24 mouse cellular contexts compared by ENCODE assay signal in the genomic region with DNA sequence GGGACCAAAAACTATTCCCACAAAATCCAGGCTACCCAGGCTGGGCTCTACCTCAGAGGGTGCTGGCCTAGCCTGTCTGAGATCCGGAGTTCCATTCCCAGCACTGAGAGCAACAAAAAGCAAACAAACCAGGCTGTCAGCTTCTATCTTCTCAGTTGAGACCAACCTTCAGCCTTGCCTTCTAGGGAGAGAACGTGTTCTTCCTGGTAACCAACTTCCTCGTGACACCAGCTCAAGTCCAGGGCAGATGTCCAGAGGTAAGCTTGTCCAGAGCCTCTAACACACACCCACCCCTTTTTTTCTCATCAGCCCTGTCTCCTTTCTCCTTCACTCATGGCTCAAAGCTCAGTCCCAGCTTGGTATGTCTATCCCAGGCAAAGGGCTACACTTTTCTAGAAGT. TPM values are rescaled to one million over a fixed set of nuclear protein-coding genes. Genes with fewer than 3 reads are reported as not detected.
DNase-seq lines count a peak whose midpoint lies in the region; ATAC-seq and TF ChIP-seq lines count a peak whose summit lies in the region.
"Had no signal": no experiment of that assay in that cellular context is flagged by ENCODE, and none has a peak within 500 bp of the region (broad histone marks: within the 10 kb centered on the region; RNA-seq: fewer than 3 reads in every experiment).

No protein-coding gene starts in this region.

- peak; percentile 9 for DNase-seq in kidney, adult 18-20 months
- DNase-seq in kidney, postnatal 4 days: no peak
- peak; percentile 1 for DNase-seq in kidney, postnatal 10 days
- no peak for DNase-seq in kidney, adult 8-10 months
- DNase-seq in yolk sac, embryonic 10.5 days (ENCODE audit: low spot score): peak; percentile 55
- DNase-seq: adrenal gland, adult 2 months; adrenal gland, postnatal 10 days; adrenal gland, postnatal 25 days; cerebellum, adult 11 months; cerebellum, adult 18-20 months; cerebellum, adult 8-10 months; cerebellum, adult 9-11 months; cerebellum, postnatal 14 days; embryo, embryonic 11 days had no signal

- no peak for TF ChIP-seq CTCF in cortical plate, adult 2 months (IDR thresholded peaks at IDR 0.05; ENCODE audit: extremely low read depth, insufficient read depth, low read length)

- ATAC-seq in midbrain, embryonic 16.5 days: no peak
- ATAC-seq: forebrain, embryonic 14.5 days; forebrain, embryonic 16.5 days had no signal

- H3K4me2 ChIP-seq in midbrain, embryonic 16.5 days (ENCODE audit: low read length): no peak overlapping the region
- H3K4me2 ChIP-seq: embryonic facial prominence, embryonic 13.5 days; embryonic facial prominence, embryonic 15.5 days; forebrain, embryonic 12.5 days had no signal

- 71% methylated on average over 3 of the region's 3 CpGs for WGBS in midbrain, embryonic 16.5 days

- H3K9me3 ChIP-seq in midbrain, embryonic 16.5 days (replicated peaks; ENCODE audit: control insufficient read depth, low read length, poor library complexity, severe bottlenecking): no peaks in the 10 kb centered on the region
- H3K9me3 ChIP-seq: embryonic facial prominence, embryonic 13.5 days; embryonic facial prominence, embryonic 15.5 days; forebrain, embryonic 10.5 days; forebrain, embryonic 12.5 days had no signal

- H3K36me3 ChIP-seq in midbrain, embryonic 16.5 days (ENCODE audit: control insufficient read depth, insufficient read depth, low read length): no peaks in the 10 kb centered on the region
- H3K36me3 ChIP-seq: embryonic facial prominence, embryonic 13.5 days; embryonic facial prominence, embryonic 15.5 days; forebrain, embryonic 10.5 days; forebrain, embryonic 12.5 days had no signal

- TF ChIP-seq POLR2A in cortical plate, adult 2 months (IDR thresholded peaks at IDR 0.05; ENCODE audit: extremely low read depth, insufficient read depth, low read length): no peak

- no peak overlapping the region for H3K4me3 ChIP-seq in cortical plate, adult 2 months (ENCODE audit: insufficient read depth, low read length)
- H3K4me3 ChIP-seq in midbrain, embryonic 16.5 days (ENCODE audit: low read depth, low read length): no peak overlapping the region
- H3K4me3 ChIP-seq: embryonic facial prominence, embryonic 13.5 days; embryonic facial prominence, embryonic 15.5 days; erythroblast, embryonic 14.5 days; forebrain, embryonic 10.5 days; forebrain, embryonic 12.5 days had no signal

- H3K27ac ChIP-seq in cortical plate, adult 2 months (ENCODE audit: insufficient read depth, low read length): peak overlapping the region; percentile 78
- no peak overlapping the region for H3K27ac ChIP-seq in midbrain, embryonic 16.5 days (ENCODE audit: low read length)
- H3K27ac ChIP-seq: embryonic facial prominence, embryonic 13.5 days; embryonic facial prominence, embryonic 15.5 days; forebrain, embryonic 10.5 days; forebrain, embryonic 12.5 days had no signal

- no peak overlapping the region for H3K9ac ChIP-seq in midbrain, embryonic 16.5 days (ENCODE audit: low read depth, low read length)
- H3K9ac ChIP-seq: embryonic facial prominence, embryonic 13.5 days; embryonic facial prominence, embryonic 15.5 days; forebrain, embryonic 12.5 days had no signal

- H3K27me3 ChIP-seq in midbrain, embryonic 16.5 days (ENCODE audit: control insufficient read depth, insufficient read depth, low read depth, low read length): no peaks in the 10 kb centered on the region; the same call in 1 of the 2 replicates

- peaks cover 10% of the 10 kb centered on the region; the same call in 1 of the 2 replicates for H3K4me1 ChIP-seq in cortical plate, adult 2 months (ENCODE audit: control insufficient read depth, insufficient read depth, low read length)
- peaks cover 10% of the 10 kb centered on the region for H3K4me1 ChIP-seq in midbrain, embryonic 16.5 days (ENCODE audit: control insufficient read depth, insufficient read depth, low read length)

RNA-seq across cellular contexts. Expression of a gene that starts 3.1 kb away (rescaled TPM):
- 2.9 and 3.2 TPM in 2 replicates for polyA plus RNA-seq in cortical plate, adult 2 months (2012; rRNA removed)
- polyA plus RNA-seq in midbrain, embryonic 16.5 days (2015; fragmentation: Nextera tagmentation; extraction: Ambion mirVana): 3.0 and 3.5 TPM in 2 replicates
- polyA plus RNA-seq: erythroblast, embryonic 14.5 days had no signal

RNA-seq across cellular contexts. Expression of a gene that starts 3.7 kb away (rescaled TPM):
- 1.4 and 1.5 TPM in 2 replicates for polyA plus RNA-seq in cortical plate, adult 2 months (2012; rRNA removed)
- 1.3 and 2.0 TPM in 2 replicates for polyA plus RNA-seq in midbrain, embryonic 16.5 days (2015; fragmentation: Nextera tagmentation; extraction: Ambion mirVana)
- polyA plus RNA-seq: adrenal gland, adult 2 months; embryonic facial prominence, embryonic 11.5 days; embryonic facial prominence, embryonic 13.5 days had no signal

RNA-seq across cellular contexts. Expression of a gene that starts 18.2 kb away (rescaled TPM):
- 82.5 and 104 TPM in 2 replicates for polyA plus RNA-seq in cortical plate, adult 2 months (2012; rRNA removed)
- 43.7 and 49.5 TPM in 2 replicates for polyA plus RNA-seq in midbrain, embryonic 16.5 days (2015; fragmentation: Nextera tagmentation; extraction: Ambion mirVana)
- polyA plus RNA-seq: erythroblast, embryonic 14.5 days had no signal

RNA-seq across cellular contexts. Expression of a gene that starts 33.8 kb away (rescaled TPM):
- polyA plus RNA-seq in cortical plate, adult 2 months (2012; rRNA removed): 64.9 and 82.8 TPM in 2 replicates
- 60.7 and 62.7 TPM in 2 replicates for polyA plus RNA-seq in midbrain, embryonic 16.5 days (2015; fragmentation: Nextera tagmentation; extraction: Ambion mirVana)

RNA-seq across cellular contexts. Expression of a gene that starts 54.4 kb away (rescaled TPM):
- polyA plus RNA-seq in cortical plate, adult 2 months (2012; rRNA removed): 196 and 203 TPM in 2 replicates
- polyA plus RNA-seq in midbrain, embryonic 16.5 days (2015; fragmentation: Nextera tagmentation; extraction: Ambion mirVana): 27.6 and 28.4 TPM in 2 replicates

Comparison
In these comparisons a context has a peak if more than half of its experiments do, and no peak if none do; other contexts are left out.
1. DNase-seq: peak in kidney, adult 18-20 months (single experiment), kidney, postnatal 10 days (single experiment) and yolk sac, embryonic 10.5 days (single experiment); none in kidney, postnatal 4 days (0 of 2) and kidney, adult 8-10 months (0 of 2).